Mouse (Mus musculus) myocyte (in vitro differentiated cells): ENCODE measurements around the gene BC107364. TPM values are rescaled to one million over a fixed set of nuclear protein-coding genes. Genes with fewer than 3 reads are reported as not detected.
"Not testable (repeated sequence)": the region's sequence is repeated elsewhere in the genome, so short reads cannot be mapped to it uniquely, and the experiment has no call there.

Experiments used
- H3K27me3 ChIP-seq: one replicate; pipeline ENCODE4 v1.6.1; 2011; ENCODE audit not compliant: control insufficient read depth, insufficient read depth, insufficient read length
- H3K36me3 ChIP-seq: one replicate; pipeline ENCODE4 v1.6.1; 2011; ENCODE audit not compliant: control insufficient read depth, insufficient read depth
- H3K4me2 ChIP-seq: one replicate; pipeline ENCODE4 v1.6.1; 2011; ENCODE audit warnings: low read depth, control low read depth
- H3K4me3 ChIP-seq: one replicate; pipeline ENCODE4 v1.5.1; 2011; ENCODE audit warnings: mild to moderate bottlenecking, control low read depth, moderate library complexity
- H3K79me2 ChIP-seq: one replicate; pipeline ENCODE4 v1.6.1; 2011; ENCODE audit not compliant: control insufficient read depth, insufficient read depth
- H3ac ChIP-seq: one replicate; pipeline ENCODE4 v1.6.1; 2011; ENCODE audit not compliant: control insufficient read depth, insufficient read length
- CEBPB ChIP-seq: IDR thresholded peaks from 2 replicates; pipeline ENCODE4 v1.6.1; 2011; ENCODE audit warnings: mild to moderate bottlenecking, moderate library complexity; ENCODE audit not compliant: poor library complexity, insufficient read depth, severe bottlenecking
- E2F4 ChIP-seq: IDR thresholded peaks from one replicate; pipeline ENCODE4 v1.6.1; 2011; ENCODE audit warnings: mild to moderate bottlenecking, control low read depth, moderate library complexity; ENCODE audit not compliant: insufficient read depth
- MAX ChIP-seq: IDR thresholded peaks from one replicate; pipeline ENCODE4 v1.6.1; 2011; ENCODE audit warnings: low read depth, mild to moderate bottlenecking, control low read depth
- MYOD1 ChIP-seq, 3 experiments: IDR thresholded peaks; one replicate each; pipeline ENCODE4 v1.6.1; 2011; ENCODE audit warnings: control low read depth in 2 of 3, low read depth in 2 of 3, mild to moderate bottlenecking in 2 of 3, moderate library complexity in 1 of 3; ENCODE audit not compliant: insufficient read length in 2 of 3, control insufficient read depth in 1 of 3
- MYOG ChIP-seq, 3 experiments: IDR thresholded peaks; one replicate each; pipeline ENCODE4 v1.6.1; 2011; ENCODE audit warnings: control low read depth in 2 of 3, low read depth in 2 of 3, mild to moderate bottlenecking in 2 of 3; ENCODE audit not compliant: insufficient read length in 2 of 3, control insufficient read depth in 1 of 3, insufficient read depth in 1 of 3
- POLR2A ChIP-seq: IDR thresholded peaks from one replicate; pipeline ENCODE4 v1.6.1; 2011; ENCODE audit warnings: low read depth, mild to moderate bottlenecking, control low read depth, moderate library complexity; ENCODE audit not compliant: insufficient read length
- POLR2AphosphoS2 ChIP-seq: IDR thresholded peaks from one replicate; pipeline ENCODE4 v1.6.1; 2011; ENCODE audit warnings: low read depth, control low read depth; ENCODE audit not compliant: insufficient read length
- REST ChIP-seq: IDR thresholded peaks from one replicate; pipeline ENCODE4 v1.6.1; 2011; ENCODE audit warnings: mild to moderate bottlenecking, control low read depth, moderate library complexity; ENCODE audit not compliant: insufficient read depth, insufficient read length
- SRF ChIP-seq: IDR thresholded peaks from one replicate; pipeline ENCODE4 v1.6.1; 2011; ENCODE audit warnings: low read depth; ENCODE audit not compliant: control insufficient read depth, insufficient read length
- TCF12 ChIP-seq: IDR thresholded peaks from one replicate; pipeline ENCODE4 v1.6.1; 2011; ENCODE audit warnings: mild to moderate bottlenecking, control low read depth; ENCODE audit not compliant: poor library complexity, insufficient read depth, severe bottlenecking
- TCF3 ChIP-seq: IDR thresholded peaks from one replicate; pipeline ENCODE4 v1.6.1; 2011; ENCODE audit warnings: low read depth, control low read depth; ENCODE audit not compliant: insufficient read length
- USF1 ChIP-seq: IDR thresholded peaks from one replicate; pipeline ENCODE4 v1.6.1; 2011; ENCODE audit warnings: low read depth, mild to moderate bottlenecking, control low read depth, moderate library complexity
- polyA plus RNA-seq: library from polyadenylated mRNA; unstranded; fragments of >200 nt; fragmentation: generic; extraction: Trizol; gene quantifications from one replicate; pipeline ENCODE4 v1.2.1, GENCODE M21; 2012; ENCODE audit warnings: missing spikeins

The BC107364 gene
- polyA plus RNA-seq, 1 experiment: not detected

DNA sequence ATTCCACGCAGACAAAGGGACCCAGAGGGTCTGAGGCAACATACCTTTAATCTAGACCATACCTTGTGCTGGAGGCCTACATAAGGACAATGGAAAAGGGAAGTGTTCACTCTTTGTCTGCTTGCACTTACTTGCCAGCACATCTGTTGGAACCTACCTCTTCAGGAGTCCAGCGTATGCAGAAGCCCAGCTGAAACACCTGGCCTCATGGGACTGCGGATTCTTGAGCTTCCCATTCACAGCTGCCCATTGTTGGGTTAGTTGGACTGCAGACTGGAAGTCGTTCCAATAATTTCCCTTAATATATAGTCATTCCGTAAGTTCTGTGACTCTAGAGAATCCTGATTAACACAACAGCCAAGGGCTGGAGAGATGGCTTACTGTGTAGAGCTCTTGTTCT lies 20.0 kb upstream of the BC107364 start:
- Histone ChIP-seq H3K27me3 (peaks cover 60% of the 10 kb centered on the region), H3K36me3 (no peaks in the 10 kb centered on the region), H3K79me2 (no peaks in the 10 kb centered on the region), H3K4me3 (no peak overlapping the region), H3ac (no peak overlapping the region), H3K4me2 (no peak overlapping the region)
- TF ChIP-seq CEBPB (no peak), E2F4 (no peak), MAX (no peak), USF1 (no peak), TCF12 (no peak), REST (no peak), MYOG (IDR thresholded peaks at IDR 0.05; ENCODE audit: control insufficient read depth in 1 of 3, insufficient read depth in 1 of 3, insufficient read length in 2 of 3, low read depth in 2 of 3) (no peak), POLR2A (no peak), POLR2AphosphoS2 (no peak), TCF3 (no peak), SRF (no peak), MYOD1 (IDR thresholded peaks at IDR 0.05; ENCODE audit: control insufficient read depth in 1 of 3, insufficient read length in 2 of 3, low read depth in 2 of 3) (no peak)

DNA sequence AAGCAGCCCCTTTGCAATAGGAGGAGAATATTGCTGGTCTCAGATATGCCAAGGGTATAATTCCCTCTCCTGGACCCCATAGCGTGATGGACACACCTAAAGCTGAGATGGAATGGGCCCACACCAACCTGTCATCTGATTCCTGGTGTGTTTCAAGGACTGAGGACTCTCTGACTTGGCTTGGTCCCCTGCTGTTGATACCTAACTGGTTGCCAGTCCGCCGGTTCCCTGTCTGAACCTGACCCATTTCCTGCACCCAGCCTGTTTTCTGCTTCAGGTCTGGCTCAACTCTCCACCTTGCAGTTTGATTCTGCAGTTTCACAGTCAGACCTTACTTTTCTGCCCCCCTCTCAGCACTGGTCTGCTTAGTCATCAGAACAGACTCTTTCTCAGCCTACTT lies 17.5 kb upstream of the BC107364 start:
- Histone ChIP-seq H3ac (no peak overlapping the region), H3K79me2 (no peaks in the 10 kb centered on the region), H3K27me3 (peaks cover 40% of the 10 kb centered on the region), H3K4me3 (no peak overlapping the region), H3K36me3 (no peaks in the 10 kb centered on the region), H3K4me2 (no peak overlapping the region)
- TF ChIP-seq SRF (no peak), TCF3 (no peak), POLR2AphosphoS2 (no peak)

DNA sequence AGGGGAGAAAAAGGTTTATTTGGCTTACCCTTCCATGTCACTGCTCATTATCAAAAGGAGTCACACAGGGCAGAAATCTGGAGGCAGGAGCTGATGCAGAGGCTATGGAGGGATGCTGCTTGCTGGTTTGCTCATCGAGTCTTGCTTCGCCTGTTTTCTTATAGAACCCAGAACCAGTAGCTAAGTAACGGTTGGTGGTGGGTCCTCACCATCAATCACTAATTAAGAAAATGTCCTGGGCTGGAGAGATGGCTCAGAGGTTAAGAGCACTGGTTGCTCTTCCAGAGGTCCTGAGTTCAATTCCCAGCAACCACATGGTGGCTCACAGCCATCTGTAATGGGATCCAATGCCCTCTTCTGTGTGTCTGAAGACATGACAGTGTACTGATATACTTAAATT lies 16.2 kb upstream of the BC107364 start:
- H3K36me3 ChIP-seq, H3K4me3 ChIP-seq, H3K79me2 ChIP-seq, H3K4me2 ChIP-seq, H3ac ChIP-seq: not testable (repeated sequence)
- peaks cover 40% of the 10 kb centered on the region for H3K27me3 ChIP-seq

DNA sequence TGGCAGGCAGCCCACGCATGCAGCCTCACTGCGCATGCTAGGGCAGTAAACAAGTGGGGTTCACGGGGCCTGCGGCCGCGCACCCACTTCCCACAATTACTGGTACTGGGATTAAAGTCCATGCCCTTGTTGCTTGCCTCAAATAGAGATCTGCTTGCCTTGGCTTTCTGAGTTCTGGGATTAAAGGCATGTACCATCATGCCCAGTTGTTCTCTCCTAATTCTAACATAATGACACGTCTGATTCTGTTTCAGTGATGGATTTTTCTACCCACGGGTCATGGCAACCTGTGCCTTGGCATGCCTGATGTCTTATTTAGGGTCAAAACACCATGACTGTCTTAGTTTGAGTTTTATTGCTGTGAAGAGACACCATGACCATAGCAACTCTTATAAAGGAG lies 15.5 kb upstream of the BC107364 start:
- no peak overlapping the region for H3ac ChIP-seq

DNA sequence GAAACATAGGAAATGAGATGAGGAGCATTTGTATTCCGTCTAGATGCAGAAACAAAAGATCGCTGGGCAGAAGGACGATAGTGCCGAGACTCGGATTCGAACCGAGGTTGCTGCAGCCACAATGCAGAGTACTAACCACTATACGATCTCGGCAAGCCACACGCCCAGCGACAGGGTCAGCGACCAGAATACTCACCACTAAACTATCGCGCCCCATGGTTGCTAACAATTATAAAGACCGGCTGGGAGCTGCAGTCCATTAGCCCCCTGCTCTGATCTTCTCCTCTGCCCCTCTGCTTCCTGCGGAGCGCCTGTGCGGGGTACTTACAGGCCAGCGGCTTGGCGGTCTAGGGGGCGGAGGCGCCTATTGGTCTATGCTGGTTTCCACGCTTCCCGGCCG lies 11.8 kb upstream of the BC107364 start:
- TF ChIP-seq CEBPB (no peak), MYOG (IDR thresholded peaks at IDR 0.05; ENCODE audit: control insufficient read depth in 1 of 3, insufficient read depth in 1 of 3, insufficient read length in 2 of 3, low read depth in 2 of 3) (no peak), TCF12 (no peak), USF1 (no peak), POLR2AphosphoS2 (no peak), MAX (no peak), MYOD1 (IDR thresholded peaks at IDR 0.05; ENCODE audit: control insufficient read depth in 1 of 3, insufficient read length in 2 of 3, low read depth in 2 of 3) (no peak), SRF (no peak), POLR2A (no peak), REST (no peak), TCF3 (no peak)
- Histone ChIP-seq H3K79me2 (no peaks in the 10 kb centered on the region), H3K4me3 (no peak overlapping the region), H3ac (no peak overlapping the region), H3K27me3 (peaks cover 7% of the 10 kb centered on the region), H3K36me3 (no peaks in the 10 kb centered on the region), H3K4me2 (no peak overlapping the region)

More for the DNA sequence above, 15.5 kb upstream of the BC107364 start:
- Histone ChIP-seq H3K4me3 (no peak overlapping the region), H3K36me3 (no peaks in the 10 kb centered on the region), H3K27me3 (peaks cover 35% of the 10 kb centered on the region), H3K4me2 (no peak overlapping the region), H3K79me2 (no peaks in the 10 kb centered on the region)
- TF ChIP-seq MYOD1 (IDR thresholded peaks at IDR 0.05; ENCODE audit: control insufficient read depth in 1 of 3, insufficient read length in 2 of 3, low read depth in 2 of 3) (no peak), POLR2AphosphoS2 (no peak), CEBPB (no peak), REST (no peak)

DNA sequence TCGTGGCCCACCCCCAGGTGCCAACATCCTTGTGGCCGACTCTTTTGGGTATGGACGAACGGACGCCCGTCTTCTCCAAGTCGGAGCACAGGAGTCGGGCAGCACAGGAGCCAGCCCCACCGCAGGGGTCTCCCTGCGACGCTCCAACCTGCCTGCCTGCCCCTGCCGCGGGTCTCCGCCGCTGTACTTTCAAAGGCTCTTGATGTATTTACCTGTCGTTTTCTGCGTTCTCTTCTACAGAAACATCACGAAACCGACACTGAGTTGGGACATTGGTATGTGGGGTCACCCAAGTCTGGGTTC lies 8.4 kb upstream of the BC107364 start:
- H3K36me3 ChIP-seq, H3K27me3 ChIP-seq, H3ac ChIP-seq, H3K4me3 ChIP-seq, H3K4me2 ChIP-seq, H3K79me2 ChIP-seq: not testable (repeated sequence)

DNA sequence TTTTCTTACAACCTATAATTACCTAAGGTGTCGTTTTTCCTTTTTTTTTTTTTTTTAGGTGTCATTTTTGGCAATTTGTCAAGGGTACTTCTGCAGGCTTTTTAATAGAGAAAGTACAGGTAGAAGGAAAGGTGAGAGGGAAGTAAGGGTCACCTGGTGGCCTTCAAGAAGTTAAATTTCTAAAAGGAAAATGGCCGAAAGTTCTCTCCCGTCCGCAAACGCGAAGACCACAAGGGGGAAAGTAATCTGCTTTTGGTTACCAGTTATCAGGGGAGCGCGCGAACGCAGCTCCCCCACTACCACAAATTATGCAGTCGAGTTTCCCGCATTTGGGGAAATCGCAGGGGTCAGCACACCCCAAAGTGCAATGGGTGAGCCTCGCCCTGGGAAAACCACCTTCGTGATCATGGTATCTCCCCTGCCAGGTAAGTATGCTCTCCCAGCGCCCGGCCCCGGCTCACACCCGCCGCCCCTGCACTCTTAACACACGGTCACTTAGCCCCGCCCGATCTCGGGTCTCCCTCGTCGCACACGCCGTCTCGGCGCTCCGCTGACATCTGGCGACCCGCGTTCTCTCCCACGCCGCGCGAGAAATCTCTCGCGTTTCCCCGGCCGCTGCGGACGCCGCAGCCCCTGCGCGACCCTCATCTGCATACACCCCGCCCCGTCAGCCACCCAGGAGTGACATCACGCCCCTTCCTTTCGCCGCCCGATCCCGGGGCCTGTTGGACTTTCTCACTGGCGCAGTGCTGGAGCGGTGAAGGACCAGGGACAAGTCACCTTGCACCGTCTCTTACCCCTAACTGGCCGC lies 7.9 kb upstream of the BC107364 start:
- H3K27me3 ChIP-seq, H3K79me2 ChIP-seq, H3K4me2 ChIP-seq, H3K36me3 ChIP-seq, H3ac ChIP-seq, H3K4me3 ChIP-seq: not testable (repeated sequence)

DNA sequence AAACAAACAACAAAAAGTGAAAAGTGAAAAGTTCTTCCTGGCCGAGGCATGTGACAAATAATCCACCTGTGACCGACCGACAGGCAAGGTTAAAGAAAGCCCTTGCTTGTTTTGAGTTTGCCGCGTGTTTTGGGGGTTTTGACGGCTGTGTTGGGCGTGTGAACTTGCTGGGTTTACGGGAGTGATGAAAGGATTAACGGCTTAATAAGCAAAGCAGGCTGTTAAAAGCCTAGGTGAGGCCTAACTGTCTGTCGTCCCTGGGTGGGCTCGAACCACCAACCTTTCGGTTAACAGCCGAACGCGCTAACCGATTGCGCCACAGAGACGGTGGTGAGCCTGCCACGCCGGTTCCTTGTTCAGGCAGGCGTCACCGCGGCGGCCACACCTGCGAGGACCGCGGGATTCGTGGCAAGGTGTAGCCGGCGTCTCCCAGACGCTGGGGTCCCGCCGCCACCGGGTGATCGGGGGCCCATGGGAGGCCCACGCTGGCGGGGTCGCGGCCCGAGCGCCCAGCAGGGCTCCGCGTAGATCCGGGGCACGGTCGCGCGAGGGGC lies 6.9 kb upstream of the BC107364 start:
- not testable (repeated sequence) for H3K4me3 ChIP-seq, H3K27me3 ChIP-seq, H3ac ChIP-seq, H3K36me3 ChIP-seq, H3K79me2 ChIP-seq, H3K4me2 ChIP-seq

DNA sequence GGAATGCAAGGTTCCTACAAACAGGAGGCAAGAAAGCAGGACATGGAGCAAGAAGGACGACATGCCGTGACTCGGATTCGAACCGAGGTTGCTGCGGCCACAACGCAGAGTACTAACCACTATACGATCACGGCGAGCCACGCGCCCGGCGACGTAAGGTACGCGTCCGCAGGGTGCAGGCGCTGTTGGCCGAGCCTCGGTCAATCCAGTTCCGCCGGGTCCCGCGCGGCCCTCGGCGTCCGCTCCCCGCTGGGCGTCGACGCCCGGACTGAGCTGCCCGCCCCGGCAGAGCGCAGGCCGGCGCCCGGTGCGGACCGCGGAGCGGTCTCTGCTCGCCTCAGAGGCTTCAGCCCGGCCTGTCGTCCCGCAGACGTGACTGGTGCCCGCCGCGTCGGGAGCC lies 5.9 kb upstream of the BC107364 start:
- not testable (repeated sequence) for H3K4me3 ChIP-seq, H3K27me3 ChIP-seq, H3K36me3 ChIP-seq, H3ac ChIP-seq, H3K79me2 ChIP-seq, H3K4me2 ChIP-seq
